Mouse (Mus musculus): ENCODE measurements around the gene Elfn2.
A peak's percentile ranks its signal among the peaks of the same experiment; 100 is the strongest.

Elfn2 gene

DNA sequence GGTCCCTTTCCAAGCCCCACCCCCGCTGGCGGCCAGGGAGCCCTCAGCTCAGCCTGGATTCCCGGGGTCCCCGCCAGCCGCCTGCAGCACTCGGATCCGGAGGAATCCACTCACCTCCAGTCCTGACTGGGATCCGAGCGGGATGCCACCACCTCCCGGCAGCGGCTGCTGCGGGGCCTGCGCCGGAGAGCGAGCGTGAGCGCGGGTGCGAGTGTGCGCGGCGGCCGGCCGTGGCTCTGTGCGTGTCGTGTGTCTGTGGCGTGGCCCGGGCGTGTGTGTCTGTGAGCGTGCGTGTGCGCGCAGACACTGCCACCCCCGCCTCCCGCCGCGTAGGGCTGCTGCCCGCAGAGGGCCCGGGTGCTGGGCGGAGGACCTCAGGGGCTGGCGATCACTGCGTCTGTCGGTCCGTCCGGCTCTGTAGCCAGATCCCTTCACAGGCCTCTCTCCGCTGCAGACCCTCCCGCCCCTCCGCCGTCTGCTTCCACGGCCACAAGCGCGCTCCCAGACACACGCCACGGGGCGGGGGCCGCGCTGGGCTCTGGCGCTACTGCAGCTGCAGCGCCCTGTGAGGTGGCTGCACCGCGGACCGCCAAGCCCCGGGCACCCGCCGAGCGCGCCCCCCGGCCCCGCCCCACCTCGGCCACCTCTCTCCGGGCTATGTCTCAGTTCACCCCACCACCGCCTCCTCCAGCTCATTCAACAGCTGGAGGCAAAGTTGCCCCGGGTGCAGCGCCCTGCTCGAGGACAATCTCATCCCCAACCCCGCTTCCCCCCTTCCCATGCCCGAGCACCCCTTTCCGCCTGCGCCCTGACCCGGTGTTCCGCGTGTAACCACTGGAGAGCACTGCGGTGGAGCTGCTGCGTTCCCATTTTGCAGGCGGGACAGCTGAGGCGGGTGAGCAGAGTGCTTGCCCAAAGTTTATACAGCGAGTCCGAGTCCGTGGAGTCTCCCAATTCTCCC lies at the start of gene Elfn2:
Elfn2 (minus strand) TSS at position 482 of the 961 bp plus-strand sequence.
- DNase-seq, result no peak

DNA sequence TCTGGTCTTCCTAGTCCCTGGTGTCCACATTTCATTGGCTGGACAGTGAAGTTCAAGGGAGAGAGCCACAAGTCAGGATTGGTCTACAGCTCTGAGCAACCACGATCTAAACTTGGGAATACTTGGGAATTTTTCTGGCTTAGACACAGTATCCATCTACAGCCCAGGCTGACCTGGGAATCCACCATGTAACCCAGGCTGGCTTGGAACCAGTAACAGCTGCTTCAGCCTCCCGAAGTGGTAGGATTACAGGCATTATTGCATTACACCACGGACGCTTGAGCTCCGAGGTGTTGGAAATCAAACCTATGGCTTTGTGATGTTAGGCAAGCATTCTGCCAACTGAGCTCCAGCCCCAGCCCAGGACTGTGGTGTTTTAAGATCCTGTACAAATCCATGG lies 45.1 kb upstream of the Elfn2 start:
- DNase-seq, result no peak

DNA sequence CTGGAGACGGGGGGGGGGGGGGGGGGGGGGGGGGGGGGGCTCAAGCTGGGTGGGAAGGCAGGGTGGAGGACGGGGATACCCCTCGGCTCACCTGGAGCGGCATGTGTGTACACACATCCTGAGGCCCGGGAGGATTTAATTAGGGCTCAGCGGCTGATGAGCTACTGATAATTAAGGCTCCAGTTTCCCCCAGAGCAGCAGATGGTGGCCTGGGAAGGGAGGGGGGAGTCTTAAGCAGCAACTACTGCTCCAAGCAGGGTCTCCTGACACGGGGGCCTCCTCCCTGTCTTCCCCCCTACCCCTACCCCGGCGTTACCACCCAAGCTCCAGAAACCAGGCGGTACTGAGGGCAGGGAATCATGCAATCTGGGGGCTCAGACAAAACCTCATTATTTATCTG lies 44.6 kb upstream of the Elfn2 start:
- DNase-seq, result no peak

GRCm38 (mm10) chr15:78761112-78761511 lies 42.5 kb upstream of the Elfn2 start:
- no peak for DNase-seq

- DNase-seq, result no peak
Observed at GRCm38 (mm10) chr15:78758132-78758531, 39.6 kb upstream of the Elfn2 start.

DNA sequence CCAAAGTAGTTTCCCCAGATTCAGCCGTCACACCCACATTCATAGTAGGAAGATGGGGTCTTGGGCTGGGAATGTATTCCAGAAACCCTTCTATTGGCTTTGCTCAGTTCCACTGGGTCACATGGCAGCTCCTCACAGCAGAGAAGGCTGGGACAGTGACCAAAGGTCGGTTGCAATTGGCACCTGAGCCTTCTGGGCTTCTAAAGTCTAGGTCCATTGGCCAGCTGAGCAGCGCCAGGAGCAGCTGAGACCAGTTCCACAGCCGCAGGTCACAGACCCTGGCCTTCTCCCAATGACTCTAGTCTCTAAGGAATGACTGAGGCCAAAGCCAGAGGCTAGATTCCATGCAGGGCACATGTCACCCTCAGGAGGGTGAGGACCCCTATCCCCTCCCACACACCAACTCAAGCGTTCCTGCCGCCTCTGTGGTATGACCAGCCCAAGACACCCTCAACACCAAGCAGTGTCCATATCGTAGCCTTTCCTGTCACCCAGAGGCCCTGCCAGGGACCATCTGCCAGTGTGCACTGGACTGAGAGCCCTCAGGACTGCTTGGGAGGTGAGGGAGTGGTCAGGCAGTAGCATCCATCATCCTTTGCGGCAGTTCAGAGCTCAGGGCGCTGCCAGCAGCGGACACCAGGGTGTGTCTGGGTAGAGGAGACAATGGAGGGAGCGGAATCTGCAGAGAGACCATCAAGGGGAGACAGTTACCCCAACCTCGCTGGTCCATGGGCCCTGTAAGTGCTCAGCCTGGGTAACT lies 37.6 kb upstream of the Elfn2 start:
- no peak for DNase-seq

GRCm38 (mm10) chr15:78755226-78755625 lies 36.7 kb upstream of the Elfn2 start:
- DNase-seq, result no peak

GRCm38 (mm10) chr15:78754144-78754543 lies 35.6 kb upstream of the Elfn2 start:
- DNase-seq, result no peak

DNA sequence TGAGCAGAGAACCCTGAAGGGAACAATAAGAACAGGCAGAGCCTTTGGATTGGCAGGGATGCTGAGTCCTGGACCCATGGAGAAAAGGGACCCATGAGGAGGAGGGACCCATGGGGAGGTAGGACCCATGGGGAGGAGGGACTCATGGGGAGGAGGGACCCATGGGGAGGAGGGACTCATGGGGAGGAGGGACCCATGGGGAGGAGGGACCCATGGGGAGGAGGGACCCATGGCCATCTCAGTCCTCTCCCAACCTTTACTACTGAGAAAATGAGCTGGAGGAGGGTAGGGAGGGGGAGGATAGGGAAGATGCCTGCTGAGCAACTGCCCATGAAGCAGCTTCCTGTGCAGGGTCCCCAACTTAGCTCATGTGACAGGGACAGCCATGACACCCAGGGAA lies 34.4 kb upstream of the Elfn2 start:
- no peak for DNase-seq

DNA sequence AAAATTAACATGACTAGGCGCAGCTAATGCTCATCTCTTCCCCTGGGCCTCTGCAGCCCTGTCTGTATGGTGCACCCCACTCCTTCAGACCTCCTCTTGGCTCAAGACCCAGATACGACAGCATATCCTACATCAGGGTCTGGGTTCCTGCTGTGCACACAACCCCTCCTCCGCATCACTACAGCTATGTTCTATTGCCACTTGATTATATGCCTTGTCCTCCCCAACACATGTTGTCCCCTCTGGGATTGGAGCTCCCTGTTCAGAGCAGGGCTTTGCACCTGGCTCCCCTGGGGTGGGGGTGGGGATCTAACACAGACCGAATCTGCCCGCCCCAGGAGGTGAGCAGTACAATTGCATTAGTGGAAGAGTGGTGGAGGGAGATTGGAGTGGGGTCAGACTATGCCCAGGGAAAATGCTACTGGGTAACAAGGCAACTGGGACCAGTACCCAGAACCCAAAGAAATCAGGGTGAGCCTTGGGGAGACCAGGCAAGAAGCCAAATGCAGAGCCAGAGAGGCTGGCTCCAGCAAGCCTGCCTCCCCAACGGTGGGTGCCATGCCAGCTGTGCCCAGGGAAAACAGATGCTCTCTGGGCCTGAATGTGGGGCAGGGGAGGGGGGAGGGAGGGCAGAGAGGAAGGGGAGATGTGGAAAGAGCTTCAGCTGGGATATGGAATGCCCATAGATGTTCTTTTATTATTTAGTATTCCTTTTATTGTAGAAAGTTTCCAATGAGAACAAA lies 32.2 kb upstream of the Elfn2 start:
- no peak for DNase-seq

DNA sequence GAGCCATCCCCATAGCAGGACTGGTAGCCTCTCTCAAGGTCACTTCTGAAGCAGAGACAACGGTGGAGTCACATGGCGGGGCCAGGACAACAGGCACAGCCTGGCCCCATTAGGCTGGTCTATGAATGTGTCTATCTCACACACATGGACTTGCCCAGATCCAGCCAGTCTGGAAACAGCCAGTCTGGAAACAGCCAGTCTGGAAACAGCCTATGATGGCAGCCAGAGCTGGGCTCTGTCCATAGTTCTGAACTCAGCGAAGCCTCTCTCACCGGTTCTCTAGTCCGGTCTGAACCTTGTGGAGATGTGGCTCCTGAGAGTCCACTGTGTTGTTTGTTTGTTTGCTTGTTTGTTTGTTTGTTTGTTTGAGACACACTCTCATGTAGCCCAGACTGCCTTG lies 31.3 kb upstream of the Elfn2 start:
- no peak for DNase-seq

DNA sequence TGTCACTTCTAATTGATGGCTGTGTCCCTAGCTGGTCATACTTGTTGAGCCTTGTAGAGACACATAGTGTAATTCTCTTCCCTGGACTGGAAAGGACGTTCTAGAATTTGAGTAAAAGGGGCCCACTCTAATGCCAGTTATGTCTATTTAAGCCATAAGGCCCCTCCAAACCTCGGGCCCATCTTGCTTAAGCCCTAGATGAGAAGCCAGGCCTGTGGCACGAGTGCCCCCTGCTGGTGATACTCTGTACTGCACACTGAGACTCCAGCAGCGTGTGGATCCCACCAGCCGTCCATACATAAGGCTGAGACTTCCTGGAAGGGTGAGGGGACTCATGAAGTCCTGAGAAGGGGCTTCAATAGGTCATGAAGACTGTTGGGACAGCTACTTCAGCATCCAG lies 25.6 kb upstream of the Elfn2 start:
- DNase-seq, result peak; percentile 62

GRCm38 (mm10) chr15:78742831-78743230 lies 24.3 kb upstream of the Elfn2 start:
- no peak for DNase-seq

- DNase-seq, result no peak
Observed at GRCm38 (mm10) chr15:78740662-78741061, 22.1 kb upstream of the Elfn2 start.

DNA sequence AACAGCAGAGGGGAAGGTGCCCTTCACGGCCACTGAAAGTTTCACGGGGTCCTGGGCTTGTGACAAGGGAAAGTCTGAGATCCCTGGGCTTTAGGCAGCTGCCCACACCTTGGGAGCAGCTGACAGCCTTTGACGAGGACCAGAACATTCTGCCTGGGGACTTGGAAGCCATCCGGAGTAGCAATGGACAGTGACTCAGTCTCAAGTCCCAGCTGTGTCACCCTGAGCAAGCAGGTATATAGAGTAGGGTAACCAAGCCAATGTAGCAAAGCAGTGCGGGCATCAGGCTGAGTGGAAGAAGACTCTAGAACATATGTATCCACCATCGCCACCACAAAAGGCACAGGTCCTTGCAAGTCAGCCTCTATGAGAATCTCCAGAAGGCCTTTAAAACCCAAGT lies 18.6 kb upstream of the Elfn2 start:
- DNase-seq, result no peak

DNA sequence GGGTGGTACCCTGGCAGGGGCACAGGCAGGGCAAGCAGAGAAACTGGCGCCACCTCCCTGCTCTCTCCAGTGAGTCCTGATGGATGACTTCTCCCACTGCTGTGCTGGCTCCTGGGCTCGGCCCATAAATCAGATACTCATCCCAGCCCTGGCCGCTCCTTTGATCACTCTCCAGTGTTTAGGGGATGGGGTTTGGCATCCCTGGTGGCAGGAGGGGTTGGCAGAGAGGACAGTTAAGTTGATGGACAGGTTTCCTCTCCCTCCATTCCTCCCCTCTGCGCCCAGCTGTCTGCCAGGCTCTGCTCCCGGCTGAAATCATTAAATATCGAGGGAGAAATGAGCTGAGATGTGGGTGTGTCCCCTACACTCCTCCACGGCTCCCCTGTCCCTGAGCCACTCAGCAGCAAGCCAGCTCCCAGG lies 18.1 kb upstream of the Elfn2 start:
- DNase-seq, result no peak

- DNase-seq, result no peak
Observed at GRCm38 (mm10) chr15:78736181-78736579, 17.6 kb upstream of the Elfn2 start.

DNA sequence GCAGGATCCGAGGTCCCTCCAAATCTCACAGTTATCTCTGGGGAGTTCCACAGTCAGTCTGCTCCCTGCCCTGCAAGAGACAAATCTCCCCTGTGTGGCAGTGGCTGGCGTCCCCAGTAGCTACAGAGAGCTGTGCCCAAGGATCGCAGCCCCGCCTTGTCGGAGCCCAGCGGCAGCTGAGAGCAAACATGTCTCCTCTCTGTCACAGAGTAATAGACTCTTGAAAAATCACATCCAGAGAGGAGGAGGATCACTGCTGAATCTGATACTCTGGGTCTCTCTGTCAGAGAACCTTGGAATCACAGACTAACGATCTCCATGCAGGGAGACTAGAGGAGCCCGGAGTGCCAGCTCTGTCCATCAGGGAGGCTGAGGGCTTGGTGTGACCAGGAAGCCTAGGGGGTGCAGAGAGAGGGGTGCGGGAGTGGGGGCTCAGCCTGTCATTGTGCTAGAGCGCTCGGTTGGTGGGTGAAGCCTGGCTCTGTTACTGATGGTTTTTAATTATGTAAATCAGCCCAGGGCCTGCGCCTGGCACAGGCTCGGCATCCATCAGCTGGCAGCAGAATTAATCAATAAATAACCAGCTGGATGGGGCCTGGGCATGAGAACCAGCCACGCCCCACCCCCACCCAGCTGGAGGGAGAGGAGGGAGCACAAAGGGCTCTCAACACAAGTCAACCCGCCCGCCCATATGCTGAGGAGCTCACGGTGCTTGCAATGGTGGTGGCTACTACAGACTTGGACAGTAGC lies 17.0 kb upstream of the Elfn2 start:
- DNase-seq, result no peak

- DNase-seq, result no peak
Observed at GRCm38 (mm10) chr15:78731830-78732229, 13.3 kb upstream of the Elfn2 start.

- DNase-seq, result no peak
Observed at GRCm38 (mm10) chr15:78730315-78731049, 11.9 kb upstream of the Elfn2 start.

- DNase-seq, result no peak
Observed at GRCm38 (mm10) chr15:78726697-78727096, 8.1 kb upstream of the Elfn2 start.

GRCm38 (mm10) chr15:78720532-78720931 lies 2.0 kb upstream of the Elfn2 start:
- DNase-seq, result no peak
